Mouse (Mus musculus): Measurements from ENCODE around the gene Pih1d1.
"Not testable (repeated sequence)": the region's sequence is repeated elsewhere in the genome, so short reads cannot be mapped to it uniquely, and the experiment has no call there.

Pih1d1 gene

DNA sequence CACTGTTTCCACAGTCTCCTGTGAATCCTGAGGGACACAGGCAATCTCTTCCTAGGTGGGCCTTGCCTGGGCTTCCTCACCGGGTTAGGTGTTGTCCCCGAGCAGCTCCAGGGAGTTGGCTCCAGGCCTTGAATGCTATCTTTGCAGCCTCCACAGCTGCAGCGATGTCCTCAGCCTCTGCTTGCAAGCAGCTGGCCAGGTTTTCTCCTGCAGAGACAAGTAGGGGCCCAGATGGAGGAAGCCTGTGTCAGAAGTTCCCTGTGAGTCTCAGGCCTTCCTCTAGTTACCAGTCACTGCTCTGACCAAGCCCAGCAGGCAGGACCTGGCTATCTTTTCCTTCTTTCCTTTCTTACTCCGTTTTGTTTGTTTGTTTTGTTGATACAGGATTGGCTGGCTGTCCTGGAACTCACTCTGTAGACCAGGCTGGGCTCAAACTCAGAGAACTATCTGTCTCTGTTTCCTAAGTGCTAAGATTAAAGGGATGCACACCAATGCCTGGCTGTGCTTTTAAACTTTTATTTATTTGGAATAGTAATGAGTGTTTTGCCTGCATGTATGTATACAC lies 5.5 kb upstream of the Pih1d1 start:
- no peak for DNase-seq

GRCm38 (mm10) chr7:45149545-45149944 lies 4.6 kb upstream of the Pih1d1 start:
- peak; percentile 81 for DNase-seq

DNA sequence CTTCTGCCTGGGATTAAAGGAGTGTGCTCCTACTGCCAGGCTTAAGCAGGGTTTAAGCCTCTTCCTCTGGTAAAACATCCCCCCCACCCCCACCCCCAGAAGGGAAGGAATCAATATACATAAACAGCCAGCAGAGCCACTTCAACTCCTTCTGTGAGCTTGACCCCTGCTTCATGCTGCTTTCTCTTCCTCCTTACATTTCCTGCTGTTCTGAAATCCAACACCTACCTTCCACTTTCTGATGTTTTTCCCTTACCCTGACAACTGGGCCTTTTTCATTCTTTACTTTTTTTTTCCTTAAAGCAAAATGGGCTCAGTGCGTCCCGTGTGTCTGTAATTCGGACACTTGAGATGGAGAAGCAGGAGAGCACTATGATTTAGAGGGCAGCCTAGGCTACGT lies 3.8 kb upstream of the Pih1d1 start:
- no peak for DNase-seq

GRCm38 (mm10) chr7:45151303-45151702 lies 2.8 kb upstream of the Pih1d1 start:
- peak; percentile 86 for DNase-seq

DNA sequence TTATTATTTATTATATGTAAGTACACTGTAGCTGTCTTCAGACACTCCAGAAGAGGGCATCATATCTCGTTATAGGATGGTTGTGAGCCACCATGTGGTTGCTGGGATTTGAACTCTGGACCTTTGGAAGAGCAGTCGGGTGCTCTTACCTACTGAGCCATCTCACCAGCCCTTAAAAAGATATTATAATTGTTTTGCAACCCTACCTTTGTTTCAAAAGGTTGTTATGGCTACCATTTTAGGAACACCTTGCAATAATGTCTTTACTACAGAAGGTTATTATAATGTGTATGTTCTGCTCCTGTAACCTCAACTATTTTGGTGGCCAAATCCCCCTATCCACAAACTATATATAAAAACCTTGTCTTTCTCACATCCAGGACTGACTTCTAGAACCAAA lies 1.1 kb upstream of the Pih1d1 start:
- DNase-seq = not testable (repeated sequence)

- DNase-seq = no peak
Measured at GRCm38 (mm10) chr7:45153586-45153985, 517 bp upstream of the Pih1d1 start.

- peak; percentile 84 for DNase-seq
Measured at GRCm38 (mm10) chr7:45154993-45155514, 951 bp downstream of the Pih1d1 start.

GRCm38 (mm10) chr7:45155590-45155989 lies 1.5 kb downstream of the Pih1d1 start:
- no peak for DNase-seq

- no peak for DNase-seq
Measured at GRCm38 (mm10) chr7:45156206-45156605, 2.1 kb downstream of the Pih1d1 start.

DNA sequence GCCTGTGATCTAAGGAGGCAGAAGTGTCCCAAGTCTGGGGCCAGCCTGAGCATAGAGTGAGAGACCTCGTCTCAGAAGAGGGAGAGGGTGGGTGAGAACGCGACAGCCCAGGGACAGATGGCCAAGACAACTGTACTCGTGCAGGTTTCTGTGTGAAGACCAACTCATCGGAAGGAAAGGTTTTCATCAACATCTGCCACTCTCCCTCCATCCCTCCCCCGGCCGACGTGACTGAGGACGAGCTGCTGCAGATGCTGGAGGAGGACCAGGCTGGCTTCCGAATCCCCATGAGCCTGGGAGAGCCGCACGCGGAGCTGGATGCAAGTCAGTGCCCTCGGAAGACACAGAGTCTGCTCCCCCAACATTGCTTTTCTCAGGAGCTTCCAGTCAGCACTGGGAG lies 3.4 kb downstream of the Pih1d1 start:
- no peak for DNase-seq

GRCm38 (mm10) chr7:45158991-45159390 lies 4.9 kb downstream of the Pih1d1 start:
- no peak for DNase-seq

DNA sequence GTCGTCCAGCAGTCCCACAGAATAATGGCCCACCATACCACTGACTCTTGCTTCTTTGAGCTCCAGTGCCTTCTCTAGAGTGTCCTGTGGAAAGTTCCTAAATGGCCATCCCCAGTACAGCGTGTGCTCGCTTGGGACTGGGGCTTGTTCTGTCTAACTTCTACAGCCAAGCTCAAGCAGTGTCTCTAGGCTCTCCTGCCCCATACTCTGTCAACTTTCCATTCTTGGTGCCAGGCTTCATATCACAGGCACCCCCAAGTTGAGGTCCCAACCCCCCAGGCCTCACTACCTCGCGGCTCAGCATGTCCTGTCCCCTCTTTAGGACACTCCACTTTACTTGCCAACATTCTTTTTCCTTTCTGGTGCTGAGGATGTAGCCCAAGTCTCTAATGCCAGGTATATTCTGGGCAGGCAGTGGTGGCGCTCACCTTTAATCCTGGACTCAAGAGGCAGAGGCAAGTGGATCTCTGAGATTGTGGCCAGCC lies 6.3 kb downstream of the Pih1d1 start:
- DNase-seq = no peak

DNA sequence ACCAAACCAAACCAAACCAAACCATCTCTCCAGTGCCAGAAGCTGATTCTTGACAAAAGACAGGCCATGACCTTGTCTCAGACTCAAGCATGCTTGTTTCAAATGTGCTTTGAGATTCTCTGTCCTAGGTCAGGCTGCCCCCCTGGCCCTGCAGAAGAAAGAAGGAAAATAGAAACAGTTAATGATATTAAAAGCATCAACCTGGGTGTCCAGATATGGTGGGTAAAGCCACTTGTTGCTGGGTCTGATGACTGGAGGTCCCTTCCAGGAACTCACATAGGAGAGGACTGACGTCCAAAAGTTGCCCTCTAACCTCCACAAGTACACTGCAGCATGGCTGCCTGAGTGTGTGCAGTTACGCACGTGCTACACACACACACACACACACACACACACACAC lies 6.8 kb downstream of the Pih1d1 start:
- DNase-seq = no peak

GRCm38 (mm10) chr7:45161612-45162473 lies 7.7 kb downstream of the Pih1d1 start:
- peak; percentile 92 for DNase-seq

- DNase-seq = no peak
Measured at GRCm38 (mm10) chr7:45162551-45162950, 8.4 kb downstream of the Pih1d1 start.

DNA sequence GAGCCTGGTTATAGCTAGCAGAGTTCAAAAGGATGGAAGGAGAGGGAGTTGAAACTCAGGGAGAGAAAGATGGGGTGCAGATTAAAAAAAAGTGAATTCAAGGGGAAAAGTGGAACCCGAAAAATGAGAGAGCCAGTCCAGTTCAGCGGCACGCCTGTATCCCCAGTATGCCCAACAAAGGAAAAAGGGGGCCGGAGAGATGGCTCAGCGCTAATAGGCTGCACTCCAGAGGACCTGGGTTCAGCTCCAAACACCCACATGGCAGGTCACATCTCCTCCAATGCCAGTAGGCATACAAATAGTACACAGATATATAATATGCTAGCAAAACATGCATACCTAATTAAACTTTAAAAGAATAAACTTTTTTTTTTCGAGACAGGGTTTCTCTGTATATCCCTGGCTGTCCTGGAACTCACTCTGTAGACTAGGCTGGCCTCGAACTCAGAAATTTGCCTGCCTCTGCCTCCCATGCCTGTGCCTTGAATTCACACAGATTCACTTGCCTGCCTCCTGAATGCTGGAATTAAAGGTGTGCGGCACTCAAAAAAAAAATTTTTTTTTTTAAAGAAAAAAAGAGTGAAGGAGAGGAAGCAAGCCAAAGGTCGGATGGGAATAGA lies 9.0 kb downstream of the Pih1d1 start:
- no peak for DNase-seq

DNA sequence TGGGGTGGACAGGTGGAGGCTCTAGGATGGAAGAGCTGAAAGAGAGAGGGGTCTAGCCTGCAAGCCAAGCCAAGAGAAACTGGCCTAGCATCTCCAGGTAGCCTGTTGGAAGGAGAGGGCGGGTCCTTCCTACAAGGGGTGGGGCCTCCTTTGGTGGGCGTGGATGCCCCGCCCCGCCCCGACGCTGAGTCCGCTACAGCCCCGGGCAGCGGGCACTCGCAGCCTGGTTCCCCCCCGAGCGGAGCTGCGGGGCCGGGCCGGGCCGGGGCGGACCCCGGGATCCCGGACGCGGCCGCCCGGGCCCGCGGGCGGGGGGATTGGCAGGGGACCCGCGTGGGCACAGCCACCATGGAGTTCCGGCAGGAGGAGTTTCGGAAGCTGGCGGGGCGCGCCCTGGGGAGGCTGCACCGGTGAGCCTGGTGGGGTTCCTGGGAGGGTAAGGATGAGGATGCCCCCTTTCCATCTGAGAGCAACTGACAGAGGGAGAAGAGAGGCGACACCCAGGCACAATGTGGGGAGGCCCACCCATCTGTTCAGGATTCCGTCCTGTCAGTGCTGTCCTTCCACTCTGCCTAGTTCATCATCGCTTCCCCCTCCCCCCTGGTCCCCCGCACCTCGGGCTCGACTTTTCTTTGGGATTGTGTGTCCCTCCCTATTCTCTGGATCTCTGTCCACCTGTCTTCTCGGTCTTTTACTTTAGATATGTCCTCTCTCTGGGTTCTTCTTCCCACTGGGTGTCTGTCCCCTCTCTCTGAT lies 9.8 kb downstream of the Pih1d1 start, which contains the start of gene Slc17a7:
Gene Slc17a7, plus strand, starts transcription at position 215 of the 756 bp plus-strand sequence.
- DNase-seq = peak; percentile 48

GRCm38 (mm10) chr7:45164833-45165232 lies 10.7 kb downstream of the Pih1d1 start:
- DNase-seq = no peak

DNA sequence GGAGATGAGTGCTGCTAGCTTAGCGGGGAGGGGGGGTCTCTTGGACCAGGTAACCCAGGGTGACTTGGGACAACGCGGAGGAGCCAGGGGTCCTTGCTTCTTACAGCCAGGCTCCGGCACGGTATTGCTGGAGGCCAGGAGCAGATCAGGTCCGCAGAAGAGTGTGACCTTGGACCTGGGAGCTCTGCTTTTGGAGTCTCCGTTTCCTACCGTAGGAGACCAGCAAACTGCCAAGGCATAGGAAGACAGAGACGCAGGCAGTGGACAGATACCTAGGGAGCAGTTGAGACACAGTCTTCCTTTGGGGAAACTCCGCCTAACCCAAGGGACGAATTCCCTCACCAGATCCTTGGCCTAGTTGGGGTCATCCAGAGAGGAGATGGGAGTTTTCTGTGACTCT lies 11.6 kb downstream of the Pih1d1 start:
- DNase-seq = no peak

DNA sequence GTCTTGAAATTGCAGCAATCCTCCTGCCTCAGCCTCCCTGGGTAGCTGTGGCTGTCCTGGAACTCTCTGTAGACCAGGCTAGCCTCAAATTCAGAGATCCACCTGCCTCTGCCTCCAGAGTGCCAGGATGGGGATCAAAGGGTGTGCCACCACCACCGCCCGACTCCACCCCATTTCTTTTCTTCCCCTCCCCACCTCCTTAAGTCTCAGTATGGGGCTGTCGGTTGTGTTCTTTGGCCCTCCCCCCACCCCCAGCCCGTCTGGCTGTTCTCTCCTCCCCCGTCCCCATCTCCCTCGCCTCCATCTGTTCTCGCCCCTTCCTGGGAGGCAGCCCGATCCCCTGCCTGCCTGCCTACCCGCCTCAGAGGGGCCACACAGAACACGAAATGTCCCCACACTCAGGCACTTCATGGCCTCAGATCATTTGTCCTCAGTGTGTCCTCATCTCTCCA lies 12.9 kb downstream of the Pih1d1 start:
- DNase-seq = no peak

GRCm38 (mm10) chr7:45167761-45168445 lies 13.8 kb downstream of the Pih1d1 start:
- no peak for DNase-seq

- DNase-seq = no peak
Measured at GRCm38 (mm10) chr7:45168656-45169055, 14.6 kb downstream of the Pih1d1 start.
